Mouse (Mus musculus): ENCODE measurements around the gene Papln. TPM values are rescaled to one million over a fixed set of nuclear protein-coding genes. Genes with fewer than 3 reads are reported as not detected.

Gene Papln
- polyA plus RNA-seq, 1 experiment from 2014 or later, result 0.32 TPM

Other genes starting within 250 kb of the Papln start
- gene Dcaf4, start 243.2 kb upstream of the Papln start, polyA plus RNA-seq (2015; fragmentation: Nextera tagmentation; extraction: Ambion mirVana), result 44.8 and 49.2 TPM in 2 replicates
- 24.8 and 27.8 TPM in 2 replicates for gene Zfyve1, start 166.4 kb upstream of the Papln start, polyA plus RNA-seq (2015; fragmentation: Nextera tagmentation; extraction: Ambion mirVana)
- gene Rbm25, start 132.4 kb upstream of the Papln start, polyA plus RNA-seq (2015; fragmentation: Nextera tagmentation; extraction: Ambion mirVana), result 232 and 242 TPM in 2 replicates
- gene Psen1, start 75.5 kb upstream of the Papln start, polyA plus RNA-seq (2015; fragmentation: Nextera tagmentation; extraction: Ambion mirVana), result 66.3 and 71.4 TPM in 2 replicates
- 15.3 and 17.4 TPM in 2 replicates for gene Numb, start 158.3 kb downstream of the Papln start, polyA plus RNA-seq (2015; fragmentation: Nextera tagmentation; extraction: Ambion mirVana)
- 11.5 and 11.9 TPM in 2 replicates for gene Riox1, start 187.0 kb downstream of the Papln start, polyA plus RNA-seq (2015; fragmentation: Nextera tagmentation; extraction: Ambion mirVana)
- not detected in 2 replicates for gene Heatr4, start 221.2 kb downstream of the Papln start, polyA plus RNA-seq (2015; fragmentation: Nextera tagmentation; extraction: Ambion mirVana)
- 16.0 and 16.9 TPM in 2 replicates for gene Acot2, start 224.2 kb downstream of the Papln start, polyA plus RNA-seq (2015; fragmentation: Nextera tagmentation; extraction: Ambion mirVana)
- gene Acot1, start 245.9 kb downstream of the Papln start, polyA plus RNA-seq (2015; fragmentation: Nextera tagmentation; extraction: Ambion mirVana), result 91.0 and 98.0 TPM in 2 replicates

Measured in hindbrain, embryonic 15.5 days (tissue).